Mouse (Mus musculus): Measurements from ENCODE around the gene Ftsj1. TPM values are rescaled to one million over a fixed set of nuclear protein-coding genes. Genes with fewer than 3 reads are reported as not detected.

Gene Ftsj1
- polyA plus RNA-seq, 1 experiment, result 5.5 TPM

DNA sequence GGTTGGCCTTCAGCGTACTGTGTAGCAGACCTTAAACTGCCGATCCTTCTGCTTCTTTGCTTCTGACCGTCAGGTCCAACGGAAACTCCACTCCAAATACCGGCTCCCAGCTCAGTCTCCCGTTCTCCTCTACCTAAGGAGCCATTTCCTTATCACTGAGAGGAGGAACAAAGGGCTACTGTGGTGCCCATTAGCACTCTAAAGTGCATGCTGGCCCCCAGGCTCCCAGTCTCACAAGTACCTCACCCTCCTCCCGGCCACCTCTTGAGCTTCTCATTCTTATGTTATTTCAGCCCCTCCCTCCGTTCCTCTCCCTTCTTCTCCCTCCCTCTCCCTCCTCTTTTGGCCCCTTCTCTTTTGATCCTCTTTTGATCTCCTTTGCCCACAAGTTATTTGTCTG, 32.6 kb downstream of the Ftsj1 start:
- Histone ChIP-seq H3K4me3 (ENCODE audit: control insufficient read depth, low read depth, low read length) (no peak overlapping the region; the same call in 1 of the 2 replicates), H3K4me1 (ENCODE audit: control insufficient read depth, insufficient read depth, low read length) (no peaks in the 10 kb centered on the region), H3K27me3 (ENCODE audit: control insufficient read depth, insufficient read depth, low read length) (no peaks in the 10 kb centered on the region), H3K27ac (ENCODE audit: control insufficient read depth, insufficient read depth, low read depth, low read length) (peak overlapping the region; percentile 58; the same call in 1 of the 2 replicates), H3K36me3 (ENCODE audit: control insufficient read depth, insufficient read depth, low read length) (no peaks in the 10 kb centered on the region)
- TF ChIP-seq CTCF (IDR thresholded peaks at IDR 0.05; ENCODE audit: control insufficient read depth, insufficient read depth, insufficient replicate concordance, low read depth, low read length) (no peak), POLR2A (IDR thresholded peaks at IDR 0.05; ENCODE audit: control insufficient read depth, low read depth, low read length) (no peak)

DNA sequence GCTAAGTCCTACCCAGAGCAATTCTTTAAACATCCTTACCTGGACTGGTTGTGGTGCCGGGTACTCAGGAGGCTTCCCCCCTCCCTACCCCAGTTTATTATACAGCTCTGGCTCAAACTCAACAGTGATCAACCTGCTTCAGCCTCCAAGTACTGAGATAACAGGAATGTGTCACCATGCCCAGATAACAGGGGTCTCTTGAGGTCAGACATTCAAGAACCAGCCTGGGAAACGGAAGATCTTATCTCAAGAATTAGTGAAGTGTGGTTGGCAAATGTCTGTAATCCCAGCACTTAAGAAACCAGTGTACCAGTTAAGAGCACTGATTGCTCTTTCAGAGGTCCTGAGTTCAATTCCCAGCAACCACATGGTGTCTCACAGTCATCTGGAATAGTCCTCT, 34.1 kb downstream of the Ftsj1 start:
- H3K4me1 ChIP-seq (ENCODE audit: control insufficient read depth, insufficient read depth, low read length), result no peaks in the 10 kb centered on the region
- no peaks in the 10 kb centered on the region for H3K36me3 ChIP-seq (ENCODE audit: control insufficient read depth, insufficient read depth, low read length)
- H3K27me3 ChIP-seq (ENCODE audit: control insufficient read depth, insufficient read depth, low read length), result no peaks in the 10 kb centered on the region
- H3K27ac ChIP-seq (ENCODE audit: control insufficient read depth, insufficient read depth, low read depth, low read length), result no peak overlapping the region
- H3K4me3 ChIP-seq (ENCODE audit: control insufficient read depth, low read depth, low read length), result no peak overlapping the region
- TF ChIP-seq POLR2A (IDR thresholded peaks at IDR 0.05; ENCODE audit: control insufficient read depth, low read depth, low read length) (no peak), CTCF (IDR thresholded peaks at IDR 0.05; ENCODE audit: control insufficient read depth, insufficient read depth, insufficient replicate concordance, low read depth, low read length) (no peak)

DNA sequence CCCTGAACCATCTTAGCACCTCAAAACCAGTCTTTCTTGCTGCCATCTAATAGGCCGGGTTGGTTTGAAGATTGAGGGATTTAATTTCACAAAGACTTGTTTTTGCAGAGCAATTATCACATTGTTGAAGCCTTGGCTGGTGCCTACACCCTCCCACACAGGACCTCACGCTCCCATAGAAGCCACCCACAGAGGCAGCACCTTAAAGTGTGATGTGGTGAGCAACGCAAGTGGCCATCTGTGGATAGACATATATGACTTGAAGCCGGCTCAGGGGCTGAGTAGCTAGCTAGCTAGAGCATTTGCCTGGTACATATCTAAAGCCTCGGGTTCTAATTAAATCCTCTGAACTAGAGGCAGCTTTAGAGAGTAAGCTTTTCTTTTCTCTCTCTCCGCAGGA, 34.8 kb downstream of the Ftsj1 start:
- TF ChIP-seq CTCF (IDR thresholded peaks at IDR 0.05; ENCODE audit: control insufficient read depth, insufficient read depth, insufficient replicate concordance, low read depth, low read length), result no peak
- peak overlapping the region; percentile 17; the same call in 1 of the 2 replicates for H3K27ac ChIP-seq (ENCODE audit: control insufficient read depth, insufficient read depth, low read depth, low read length)
- no peak overlapping the region for H3K4me3 ChIP-seq (ENCODE audit: control insufficient read depth, low read depth, low read length)
- H3K27me3 ChIP-seq (ENCODE audit: control insufficient read depth, insufficient read depth, low read length), result no peaks in the 10 kb centered on the region
- no peaks in the 10 kb centered on the region for H3K4me1 ChIP-seq (ENCODE audit: control insufficient read depth, insufficient read depth, low read length)
- no peaks in the 10 kb centered on the region for H3K36me3 ChIP-seq (ENCODE audit: control insufficient read depth, insufficient read depth, low read length)

DNA sequence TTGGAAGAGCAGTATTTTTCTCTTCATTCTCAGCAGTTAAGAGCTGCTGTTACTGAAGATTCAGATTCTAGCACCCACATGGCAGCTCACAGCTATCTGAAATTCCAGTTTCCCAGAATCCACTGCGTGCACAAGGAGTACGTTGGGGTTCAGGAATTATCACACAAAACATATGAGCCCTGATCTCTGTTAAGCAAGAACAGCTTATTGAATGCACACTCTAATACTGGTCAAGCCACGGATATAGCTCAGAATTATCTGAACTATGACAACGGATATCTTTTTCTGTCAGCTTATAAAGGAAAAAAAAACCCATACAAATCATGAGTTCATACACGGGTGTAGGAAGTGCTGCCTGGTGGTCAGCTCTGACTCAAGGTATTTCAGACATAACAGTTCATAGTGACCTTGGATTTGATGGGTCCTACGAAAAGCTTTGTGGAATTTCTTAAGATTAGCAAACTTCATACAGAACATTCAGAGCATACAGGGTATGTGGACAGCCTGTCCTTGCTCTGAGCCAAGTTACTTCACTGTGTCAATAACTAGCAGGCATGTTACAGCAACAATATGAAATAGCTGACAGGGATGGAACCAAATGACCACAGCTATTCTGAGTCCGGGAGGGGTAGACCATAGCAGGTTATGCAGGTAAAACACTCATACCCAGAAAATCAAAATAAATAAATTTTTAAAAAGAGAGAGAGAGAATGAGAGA, 40.6 kb downstream of the Ftsj1 start:
- Histone ChIP-seq H3K27ac (ENCODE audit: control insufficient read depth, insufficient read depth, low read depth, low read length) (no peak overlapping the region), H3K4me3 (ENCODE audit: control insufficient read depth, low read depth, low read length) (no peak overlapping the region), H3K27me3 (ENCODE audit: control insufficient read depth, insufficient read depth, low read length) (no peaks in the 10 kb centered on the region), H3K4me1 (ENCODE audit: control insufficient read depth, insufficient read depth, low read length) (no peaks in the 10 kb centered on the region), H3K36me3 (ENCODE audit: control insufficient read depth, insufficient read depth, low read length) (no peaks in the 10 kb centered on the region)
- no peak for TF ChIP-seq POLR2A (IDR thresholded peaks at IDR 0.05; ENCODE audit: control insufficient read depth, low read depth, low read length)
- TF ChIP-seq CTCF (IDR thresholded peaks at IDR 0.05; ENCODE audit: control insufficient read depth, insufficient read depth, insufficient replicate concordance, low read depth, low read length), result no peak

DNA sequence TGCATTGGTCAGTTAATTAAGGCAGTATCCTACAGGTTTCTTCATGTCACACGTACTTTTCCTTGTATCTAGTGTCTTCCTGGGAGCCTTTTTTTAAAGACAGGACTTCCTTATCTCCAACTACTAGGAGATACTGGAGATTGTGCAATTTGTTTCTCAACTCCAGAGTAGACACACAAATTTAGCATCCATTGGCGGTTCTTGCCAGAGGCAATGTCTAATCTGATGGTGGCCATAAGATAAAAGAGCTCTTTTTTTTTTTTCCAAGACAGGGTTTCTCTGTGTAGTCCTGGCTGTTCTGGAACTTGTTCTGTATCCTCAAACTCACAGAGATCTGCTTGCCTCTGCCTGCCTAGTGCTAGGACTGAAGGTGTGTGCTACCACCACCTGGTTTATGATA, 42.5 kb downstream of the Ftsj1 start:
- Histone ChIP-seq H3K27me3 (ENCODE audit: control insufficient read depth, insufficient read depth, low read length) (no peaks in the 10 kb centered on the region), H3K4me1 (ENCODE audit: control insufficient read depth, insufficient read depth, low read length) (peaks cover 6% of the 10 kb centered on the region; the same call in 1 of the 2 replicates), H3K36me3 (ENCODE audit: control insufficient read depth, insufficient read depth, low read length) (no peaks in the 10 kb centered on the region), H3K4me3 (ENCODE audit: control insufficient read depth, low read depth, low read length) (no peak overlapping the region), H3K27ac (ENCODE audit: control insufficient read depth, insufficient read depth, low read depth, low read length) (no peak overlapping the region)
- TF ChIP-seq POLR2A (IDR thresholded peaks at IDR 0.05; ENCODE audit: control insufficient read depth, low read depth, low read length) (no peak), CTCF (IDR thresholded peaks at IDR 0.05; ENCODE audit: control insufficient read depth, insufficient read depth, insufficient replicate concordance, low read depth, low read length) (no peak)

DNA sequence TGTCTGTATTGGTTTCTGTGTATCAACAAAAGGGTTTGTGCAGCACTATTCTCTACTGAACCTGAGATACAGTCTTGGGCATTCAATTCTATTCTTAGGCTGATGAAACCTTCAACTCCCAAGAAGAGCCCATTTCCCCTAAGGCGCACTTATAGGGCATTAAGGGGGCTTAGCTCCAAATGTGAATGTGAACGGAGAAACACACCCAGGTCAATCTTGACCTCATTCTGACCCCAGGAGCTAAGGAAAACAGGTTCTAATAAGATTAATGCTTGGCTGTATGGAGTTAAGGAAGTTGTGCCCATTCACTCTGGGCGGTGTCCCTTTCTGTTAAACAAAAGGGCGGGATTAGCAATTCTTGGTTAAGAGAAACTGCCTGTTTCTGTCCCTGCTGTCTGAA, 45.0 kb downstream of the Ftsj1 start:
- TF ChIP-seq CTCF (IDR thresholded peaks at IDR 0.05; ENCODE audit: control insufficient read depth, insufficient read depth, insufficient replicate concordance, low read depth, low read length) (no peak), POLR2A (IDR thresholded peaks at IDR 0.05; ENCODE audit: control insufficient read depth, low read depth, low read length) (no peak)
- no peak overlapping the region for H3K4me3 ChIP-seq (ENCODE audit: control insufficient read depth, low read depth, low read length)
- no peaks in the 10 kb centered on the region for H3K27me3 ChIP-seq (ENCODE audit: control insufficient read depth, insufficient read depth, low read length)
- no peak overlapping the region for H3K27ac ChIP-seq (ENCODE audit: control insufficient read depth, insufficient read depth, low read depth, low read length)
- no peaks in the 10 kb centered on the region for H3K36me3 ChIP-seq (ENCODE audit: control insufficient read depth, insufficient read depth, low read length)
- peaks cover 6% of the 10 kb centered on the region; the same call in 1 of the 2 replicates for H3K4me1 ChIP-seq (ENCODE audit: control insufficient read depth, insufficient read depth, low read length)

DNA sequence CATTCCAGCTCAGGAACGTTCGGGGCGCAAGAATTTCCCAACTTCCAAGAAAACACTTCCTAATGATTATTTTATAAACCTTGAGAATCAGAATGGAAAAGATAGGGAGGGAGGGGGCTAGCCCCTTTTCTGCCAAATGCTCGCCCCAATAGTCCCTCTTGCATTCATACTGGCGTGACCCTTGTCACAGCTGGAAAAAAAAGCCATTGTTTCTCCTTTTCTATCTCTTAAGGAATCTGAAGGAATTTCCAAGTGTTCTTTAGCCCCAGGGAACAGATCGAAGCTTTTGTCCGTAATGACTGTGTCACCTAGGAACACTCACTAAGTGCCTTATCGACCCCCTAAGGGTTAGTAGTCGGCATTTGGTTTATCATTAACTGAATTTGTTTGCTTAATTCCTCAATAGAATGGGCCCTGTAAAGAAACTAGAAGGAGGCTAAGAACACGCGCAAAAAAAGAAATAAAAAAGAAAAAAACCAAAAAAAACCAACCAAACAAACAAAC, 45.5 kb downstream of the Ftsj1 start:
- H3K27me3 ChIP-seq (ENCODE audit: control insufficient read depth, insufficient read depth, low read length), result no peaks in the 10 kb centered on the region
- peaks cover 6% of the 10 kb centered on the region; the same call in 1 of the 2 replicates for H3K4me1 ChIP-seq (ENCODE audit: control insufficient read depth, insufficient read depth, low read length)
- TF ChIP-seq CTCF (IDR thresholded peaks at IDR 0.05; ENCODE audit: control insufficient read depth, insufficient read depth, insufficient replicate concordance, low read depth, low read length) (no peak), POLR2A (IDR thresholded peaks at IDR 0.05; ENCODE audit: control insufficient read depth, low read depth, low read length) (no peak)
- no peaks in the 10 kb centered on the region for H3K36me3 ChIP-seq (ENCODE audit: control insufficient read depth, insufficient read depth, low read length)
- H3K27ac ChIP-seq (ENCODE audit: control insufficient read depth, insufficient read depth, low read depth, low read length), result no peak overlapping the region
- peak overlapping the region; percentile 30 for H3K4me3 ChIP-seq (ENCODE audit: control insufficient read depth, low read depth, low read length)
